Mouse (Mus musculus) small intestine, adult 2 months (tissue): ENCODE data around the gene Phlpp1.

Source experiments
- CTCF ChIP-seq: fragments of 200-500 bp; IDR thresholded peaks from 2 replicates; pipeline ENCODE4 v1.5.1; 2012; ENCODE audit warnings: low read depth, mild to moderate bottlenecking, control low read depth, inconsistent platforms, low read length, moderate library complexity, mixed read lengths; ENCODE audit not compliant: insufficient replicate concordance, insufficient read length; ENCODE audit errors: extremely low read depth
- POLR2A ChIP-seq: fragments of 200-500 bp; IDR thresholded peaks from 2 replicates; pipeline ENCODE4 v1.6.1; 2012; ENCODE audit warnings: low read depth, mild to moderate bottlenecking, control low read depth, inconsistent platforms, low read length, moderate library complexity

DNA sequence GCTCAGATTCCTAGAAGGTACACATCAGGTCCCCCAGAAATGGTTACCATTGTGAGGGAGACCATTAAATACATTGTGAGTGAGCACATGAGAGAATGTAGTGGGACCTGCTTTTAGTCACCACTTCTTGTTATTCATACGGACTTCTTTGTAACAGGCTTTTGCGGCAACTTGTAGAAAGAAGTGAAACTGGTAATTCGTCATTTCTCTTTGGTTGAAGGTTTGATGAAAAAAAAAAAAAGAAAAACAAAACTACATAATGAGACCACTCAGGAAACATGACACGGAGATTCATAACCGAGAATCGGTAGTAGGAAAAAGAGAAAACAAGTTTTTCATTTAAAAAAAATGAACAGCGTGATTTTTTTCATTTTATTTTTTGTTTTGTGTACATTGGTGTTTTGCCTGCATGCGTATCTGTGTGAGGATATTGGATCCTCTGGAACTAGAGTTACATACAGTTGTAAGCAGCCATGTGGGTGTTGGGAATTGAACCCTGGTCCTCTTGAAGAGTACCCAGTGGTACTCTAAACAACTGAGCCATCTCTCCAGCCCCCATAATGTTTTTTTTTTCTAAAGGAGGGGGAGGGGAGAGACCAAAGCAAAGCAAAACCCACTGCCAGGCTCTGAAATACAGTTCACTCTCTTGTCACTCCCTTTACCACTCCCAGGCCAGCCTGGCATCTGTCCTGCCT, 150.0 kb downstream of the Phlpp1 start:
- no peak for TF ChIP-seq POLR2A
- no peak for TF ChIP-seq CTCF
